Mouse (Mus musculus) c-Kit-negative CD71-positive TER-119-positive erythroid progenitor cells, embryonic 14.5 days (primary cell): Measurements from ENCODE around the gene Cyp2b19.
"Not testable (repeated sequence)": the region's sequence is repeated elsewhere in the genome, so short reads cannot be mapped to it uniquely, and the experiment has no call there.

Experiments used
- DNase-seq: peaks from one replicate; pipeline ENCODE4 v3.0.0-alpha.2; 2013; ENCODE audit warnings: low read depth, low spot score

The Cyp2b19 gene

GRCm38 (mm10) chr7:26756842-26757241 is at the start of gene Cyp2b19:
Cyp2b19 (plus strand) TSS chr7:26757142.
- no peak for DNase-seq

- no peak for DNase-seq
Measured at GRCm38 (mm10) chr7:26711061-26711460, 45.9 kb upstream of the Cyp2b19 start.

- no peak for DNase-seq
Measured at GRCm38 (mm10) chr7:26738940-26739339, 18.0 kb upstream of the Cyp2b19 start.

- no peak for DNase-seq
Measured at GRCm38 (mm10) chr7:26743948-26744347, 13.0 kb upstream of the Cyp2b19 start.

- DNase-seq = no peak
Measured at GRCm38 (mm10) chr7:26745486-26745885, 11.5 kb upstream of the Cyp2b19 start.

GRCm38 (mm10) chr7:26767084-26767483 is 10.1 kb downstream of the Cyp2b19 start:
- DNase-seq = no peak

GRCm38 (mm10) chr7:26769881-26770470 is 13.0 kb downstream of the Cyp2b19 start:
- DNase-seq = no peak

- DNase-seq = no peak
Measured at GRCm38 (mm10) chr7:26772866-26773586, 16.1 kb downstream of the Cyp2b19 start.

- no peak for DNase-seq
Measured at GRCm38 (mm10) chr7:26775866-26776265, 18.9 kb downstream of the Cyp2b19 start.

- DNase-seq = no peak
Measured at GRCm38 (mm10) chr7:26777806-26778205, 20.9 kb downstream of the Cyp2b19 start.

GRCm38 (mm10) chr7:26778474-26778873 is 21.5 kb downstream of the Cyp2b19 start:
- peak; percentile 4 for DNase-seq

GRCm38 (mm10) chr7:26779799-26780416 is 23.0 kb downstream of the Cyp2b19 start:
- peak; percentile 11 for DNase-seq

- DNase-seq = no peak
Measured at GRCm38 (mm10) chr7:26780510-26780909, 23.6 kb downstream of the Cyp2b19 start.

GRCm38 (mm10) chr7:26780998-26781766 is 24.2 kb downstream of the Cyp2b19 start:
- DNase-seq = no peak

GRCm38 (mm10) chr7:26781767-26782131 is 24.8 kb downstream of the Cyp2b19 start:
- no peak for DNase-seq

- DNase-seq = no peak
Measured at GRCm38 (mm10) chr7:26783163-26783562, 26.2 kb downstream of the Cyp2b19 start.

- DNase-seq = not testable (repeated sequence)
Measured at GRCm38 (mm10) chr7:26786013-26786412, 29.1 kb downstream of the Cyp2b19 start.

GRCm38 (mm10) chr7:26789984-26790383 is 33.0 kb downstream of the Cyp2b19 start:
- no peak for DNase-seq

- DNase-seq = peak; percentile 25
Measured at GRCm38 (mm10) chr7:26800104-26800503, 43.2 kb downstream of the Cyp2b19 start.

GRCm38 (mm10) chr7:26800996-26801395 is 44.1 kb downstream of the Cyp2b19 start:
- no peak for DNase-seq

GRCm38 (mm10) chr7:26808592-26808991 is 51.6 kb downstream of the Cyp2b19 start, which contains the start of gene Cyp2g1:
Cyp2g1 (plus strand) TSS chr7:26808892.
- no peak for DNase-seq
